Mouse (Mus musculus): ENCODE measurements at regions not wholly inside any gene's neighbourhood (a gene's known extent, or its start where the extent isn't known, plus 50 kb on each side); places are given as distances from the start of the nearest gene placed in this dataset.

DNA sequence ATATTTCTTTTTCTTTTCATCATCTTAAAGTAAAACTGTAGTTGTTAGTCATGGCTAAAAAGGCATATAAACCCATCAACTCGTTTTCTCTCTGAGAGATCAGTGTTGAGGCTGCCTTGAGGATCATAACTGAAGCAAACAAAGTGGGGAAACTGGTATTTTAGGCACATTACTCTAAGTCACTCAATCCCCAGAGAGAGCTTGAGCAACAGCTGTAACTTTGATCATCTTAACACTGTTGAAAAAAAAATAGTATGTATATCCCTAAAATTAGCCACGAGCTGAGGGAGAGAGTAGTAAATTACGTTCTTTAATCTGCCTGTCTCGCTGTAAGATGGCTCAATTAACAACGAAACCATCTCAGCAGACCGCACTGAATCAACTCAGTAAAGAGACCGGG lies 67.2 kb upstream of the Skap2 start:
- TF ChIP-seq EP300 (IDR thresholded peaks at IDR 0.05; ENCODE audit: low read depth) (no peak), CTCF (IDR thresholded peaks at IDR 0.05; ENCODE audit: low read depth) (no peak)
- H3K9me3 ChIP-seq (replicated peaks; ENCODE audit: control insufficient read depth, low read length), result no peaks in the 10 kb centered on the region
- no peak overlapping the region for H3K27ac ChIP-seq (ENCODE audit: low read depth)
- ATAC-seq (ENCODE audit: insufficient read depth, low read depth) (no peak), DNase-seq (ENCODE audit: low spot score) (no peak)
- WGBS, result 45% methylated on average over 7 of the region's 7 CpGs
- no peak overlapping the region for H3K4me3 ChIP-seq (ENCODE audit: low read depth, low read length)
- no peak overlapping the region for H3K9ac ChIP-seq (replicated peaks; ENCODE audit: low read depth, low read length)
- no peaks in the 10 kb centered on the region for H3K4me1 ChIP-seq (ENCODE audit: control insufficient read depth, insufficient read depth)
- H3K36me3 ChIP-seq (replicated peaks; ENCODE audit: control insufficient read depth, insufficient read depth, low read length), result no peaks in the 10 kb centered on the region
- H3K4me2 ChIP-seq (ENCODE audit: low read depth, low read length), result no peak overlapping the region
- H3K27me3 ChIP-seq (ENCODE audit: control insufficient read depth, insufficient read depth, low read length), result peaks cover 20% of the 10 kb centered on the region

DNA sequence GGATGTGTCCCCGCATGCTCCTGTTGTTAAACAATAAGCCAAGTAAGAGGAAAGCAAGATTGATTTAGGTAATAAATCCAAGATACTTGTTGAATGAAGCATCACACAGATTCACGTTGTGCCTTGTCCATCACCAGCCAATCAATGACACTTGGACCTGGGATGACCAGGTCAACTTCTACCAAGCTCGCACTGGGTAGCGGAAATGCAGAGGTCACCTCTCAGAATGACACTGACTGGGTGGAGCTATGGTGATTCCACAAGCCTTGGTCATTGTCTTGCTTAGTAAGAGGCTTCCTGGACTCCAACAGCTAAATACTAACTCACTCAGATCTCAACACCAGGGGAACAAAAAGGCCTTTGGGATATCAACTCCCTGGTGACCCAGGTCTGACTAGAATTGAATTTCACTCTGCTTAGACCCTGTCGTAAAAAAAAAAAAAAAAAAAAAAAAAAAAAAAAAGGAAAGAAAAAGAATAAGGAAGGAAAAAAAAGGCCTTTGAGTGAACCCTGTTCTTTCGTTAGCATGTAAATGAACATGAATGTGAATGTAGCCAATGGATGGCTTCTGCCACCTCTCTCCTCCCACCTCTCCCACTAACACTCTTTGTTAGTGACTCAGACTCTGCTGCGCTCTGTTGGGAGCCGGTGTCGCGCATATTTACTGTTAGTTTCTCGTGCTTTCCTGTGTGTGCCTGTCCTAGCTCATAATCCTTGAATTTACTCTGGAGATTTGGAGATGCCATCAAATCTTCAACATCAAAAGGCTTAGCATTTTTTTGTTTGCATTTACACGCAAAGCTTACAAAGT lies 66.4 kb upstream of the Skap2 start:
- no peaks in the 10 kb centered on the region for H3K36me3 ChIP-seq (replicated peaks; ENCODE audit: control insufficient read depth, insufficient read depth, low read length)
- peaks cover 20% of the 10 kb centered on the region; the same call in 1 of the 2 replicates for H3K27me3 ChIP-seq (ENCODE audit: control insufficient read depth, insufficient read depth, low read length)
- no peak overlapping the region for H3K27ac ChIP-seq (ENCODE audit: low read depth)
- ATAC-seq (ENCODE audit: insufficient read depth, low read depth) (no peak), DNase-seq (ENCODE audit: low spot score) (no peak)
- no peak for TF ChIP-seq EP300 (IDR thresholded peaks at IDR 0.05; ENCODE audit: low read depth)
- no peak for TF ChIP-seq CTCF (IDR thresholded peaks at IDR 0.05; ENCODE audit: low read depth)
- no peak overlapping the region for H3K9ac ChIP-seq (replicated peaks; ENCODE audit: low read depth, low read length)
- no peaks in the 10 kb centered on the region for H3K9me3 ChIP-seq (replicated peaks; ENCODE audit: control insufficient read depth, low read length)
- no peaks in the 10 kb centered on the region for H3K4me1 ChIP-seq (ENCODE audit: control insufficient read depth, insufficient read depth)
- H3K4me2 ChIP-seq (ENCODE audit: low read depth, low read length), result peak overlapping the region; percentile 2; the same call in 1 of the 2 replicates
- 31% methylated on average over 12 of the region's 12 CpGs for WGBS
- H3K4me3 ChIP-seq (ENCODE audit: low read depth, low read length), result no peak overlapping the region

DNA sequence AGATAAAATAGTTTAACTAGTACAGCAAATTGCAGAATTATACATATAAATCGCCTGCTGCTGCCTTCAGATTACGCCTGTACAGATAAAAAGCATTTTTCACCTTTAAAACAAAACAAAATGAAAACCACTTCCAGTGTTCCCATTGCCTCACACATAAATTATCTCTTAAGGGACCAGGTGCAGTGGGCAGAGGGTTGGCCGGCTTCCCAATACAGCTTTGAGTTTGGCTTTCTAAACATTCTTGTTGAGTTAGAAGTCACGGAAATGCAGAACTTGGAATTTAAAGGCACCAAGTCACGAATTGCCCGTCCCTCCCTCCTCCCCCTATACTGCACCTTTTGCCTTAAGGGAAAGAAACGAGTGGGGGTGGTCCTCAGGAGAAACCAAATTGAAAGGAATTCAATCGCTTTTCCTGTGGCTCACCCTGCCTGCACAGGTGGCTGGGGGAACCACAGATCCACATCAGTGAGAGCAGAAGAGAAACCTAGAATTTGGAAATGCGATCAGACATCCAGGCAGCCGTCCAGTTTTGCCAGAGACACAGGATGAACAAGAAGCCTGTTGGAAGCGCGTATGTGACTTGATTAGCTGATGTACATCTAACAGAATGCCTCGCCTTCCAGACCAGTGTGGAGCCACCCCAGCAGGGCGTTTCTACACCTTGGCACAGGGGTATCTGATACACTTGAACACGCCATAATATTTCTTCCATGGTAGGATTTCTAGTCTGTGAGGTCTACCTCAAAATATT lies 64.0 kb upstream of the Skap2 start:
- H3K4me3 ChIP-seq (ENCODE audit: low read depth, low read length), result no peak overlapping the region
- H3K4me2 ChIP-seq (ENCODE audit: low read depth, low read length), result no peak overlapping the region
- 54% methylated on average over 15 of the region's 15 CpGs for WGBS
- H3K9me3 ChIP-seq (replicated peaks; ENCODE audit: control insufficient read depth, low read length), result no peaks in the 10 kb centered on the region
- H3K27ac ChIP-seq (ENCODE audit: low read depth), result no peak overlapping the region
- ATAC-seq (ENCODE audit: insufficient read depth, low read depth) (no peak), DNase-seq (ENCODE audit: low spot score) (no peak)
- no peaks in the 10 kb centered on the region for H3K4me1 ChIP-seq (ENCODE audit: control insufficient read depth, insufficient read depth)
- H3K9ac ChIP-seq (replicated peaks; ENCODE audit: low read depth, low read length), result no peak overlapping the region
- H3K36me3 ChIP-seq (replicated peaks; ENCODE audit: control insufficient read depth, insufficient read depth, low read length), result no peaks in the 10 kb centered on the region
- peaks cover 20% of the 10 kb centered on the region; the same call in 1 of the 2 replicates for H3K27me3 ChIP-seq (ENCODE audit: control insufficient read depth, insufficient read depth, low read length)
- TF ChIP-seq EP300 (IDR thresholded peaks at IDR 0.05; ENCODE audit: low read depth) (no peak), CTCF (IDR thresholded peaks at IDR 0.05; ENCODE audit: low read depth) (no peak)

DNA sequence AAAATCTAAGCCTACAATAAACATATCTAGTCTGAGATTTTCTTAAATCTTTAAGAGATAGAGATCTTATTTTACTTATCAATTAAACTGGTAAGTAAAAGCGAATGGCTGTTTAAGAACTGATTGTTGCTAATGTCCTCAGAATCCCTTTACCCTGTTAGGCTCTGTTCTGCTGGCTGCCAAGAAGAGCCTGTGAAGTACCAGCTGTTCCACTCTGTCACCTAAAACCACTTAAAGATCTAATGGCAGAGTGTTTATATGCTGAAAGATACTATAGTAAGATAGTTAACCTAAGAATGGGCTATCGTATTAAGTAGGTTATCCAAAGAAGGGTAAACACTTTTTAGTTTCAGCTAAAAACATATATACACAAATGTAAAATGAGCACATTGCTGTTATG lies 62.6 kb upstream of the Skap2 start:
- Histone ChIP-seq H3K9ac (replicated peaks; ENCODE audit: low read depth, low read length) (no peak overlapping the region), H3K36me3 (replicated peaks; ENCODE audit: control insufficient read depth, insufficient read depth, low read length) (no peaks in the 10 kb centered on the region), H3K4me2 (ENCODE audit: low read depth, low read length) (no peak overlapping the region), H3K4me3 (ENCODE audit: low read depth, low read length) (no peak overlapping the region), H3K27ac (ENCODE audit: low read depth) (no peak overlapping the region), H3K4me1 (ENCODE audit: control insufficient read depth, insufficient read depth) (no peaks in the 10 kb centered on the region), H3K9me3 (replicated peaks; ENCODE audit: control insufficient read depth, low read length) (no peaks in the 10 kb centered on the region), H3K27me3 (ENCODE audit: control insufficient read depth, insufficient read depth, low read length) (peaks cover 20% of the 10 kb centered on the region; the same call in 1 of the 2 replicates)
- no peak for ATAC-seq (ENCODE audit: insufficient read depth, low read depth)
- TF ChIP-seq EP300 (IDR thresholded peaks at IDR 0.05; ENCODE audit: low read depth) (no peak), CTCF (IDR thresholded peaks at IDR 0.05; ENCODE audit: low read depth) (no peak)
- 81% methylated on average over 2 of the region's 2 CpGs for WGBS
- DNase-seq (ENCODE audit: low spot score), result no peak

DNA sequence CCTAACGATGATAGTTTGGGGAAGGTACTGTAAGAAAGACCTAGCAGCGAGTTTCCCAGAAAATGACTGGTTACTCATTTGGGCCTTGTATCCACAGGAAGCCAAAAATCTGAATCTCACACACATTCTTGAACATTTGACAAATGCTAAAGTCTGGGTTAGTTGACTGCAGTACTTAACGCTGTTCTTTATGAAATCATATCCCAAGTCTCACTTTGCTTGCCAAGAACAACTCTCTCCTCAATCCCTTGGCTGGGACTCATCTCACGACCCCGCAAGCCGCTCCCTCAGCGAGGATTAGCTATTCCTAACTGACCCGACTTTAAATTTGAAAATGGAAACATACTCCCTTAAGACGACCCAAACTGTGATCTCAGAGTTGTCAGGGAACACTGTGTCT lies 54.8 kb upstream of the Skap2 start:
- no peak for ATAC-seq (ENCODE audit: insufficient read depth, low read depth)
- no peaks in the 10 kb centered on the region for H3K4me1 ChIP-seq (ENCODE audit: control insufficient read depth, insufficient read depth)
- peaks cover 3% of the 10 kb centered on the region; the same call in 1 of the 2 replicates for H3K27me3 ChIP-seq (ENCODE audit: control insufficient read depth, insufficient read depth, low read length)
- H3K36me3 ChIP-seq (replicated peaks; ENCODE audit: control insufficient read depth, insufficient read depth, low read length), result no peaks in the 10 kb centered on the region
- H3K4me3 ChIP-seq (ENCODE audit: low read depth, low read length), result no peak overlapping the region
- H3K4me2 ChIP-seq (ENCODE audit: low read depth, low read length), result no peak overlapping the region
- 62% methylated on average over 9 of the region's 9 CpGs for WGBS
- no peak overlapping the region for H3K9ac ChIP-seq (replicated peaks; ENCODE audit: low read depth, low read length)
- H3K9me3 ChIP-seq (replicated peaks; ENCODE audit: control insufficient read depth, low read length), result no peaks in the 10 kb centered on the region
- no peak overlapping the region for H3K27ac ChIP-seq (ENCODE audit: low read depth)
- TF ChIP-seq EP300 (IDR thresholded peaks at IDR 0.05; ENCODE audit: low read depth) (no peak), CTCF (IDR thresholded peaks at IDR 0.05; ENCODE audit: low read depth) (no peak)
- peak; percentile 30 for DNase-seq (ENCODE audit: low spot score)

Data from heart, postnatal 0 days (tissue).